Mouse (Mus musculus) Patski (cell line): ENCODE data around the gene Gm13271. TPM values are rescaled to one million over a fixed set of nuclear protein-coding genes. Genes with fewer than 3 reads are reported as not detected.
"Not testable (repeated sequence)": the region's sequence is repeated elsewhere in the genome, so short reads cannot be mapped to it uniquely, and the experiment has no call there.

Source experiments
- ATAC-seq: fragments of 100-300 bp; one replicate; pipeline ENCODE4 v1.8.0; 2021
- CTCF ChIA-PET: fragments of 350-600 bp; sonication (Branson Sonifier 250); formaldehyde crosslinking; loops from one replicate; lab custom pipeline; 2022; ENCODE audit warnings: inconsistent platforms; lab: Charles Lee
- POLR2A ChIA-PET: fragments of 350-600 bp; sonication (Branson Sonifier 250); formaldehyde crosslinking; loops from one replicate; lab custom pipeline; 2022; ENCODE audit warnings: antibody characterized with exemption, inconsistent platforms; lab: Charles Lee
- DNase-seq: peaks from one replicate; pipeline ENCODE4 v3.0.0-alpha.2; 2011; ENCODE audit warnings: low read depth, low spot score
- H3K27me3 ChIP-seq: fragments of 371-371 bp; one replicate; pipeline ENCODE4 v1.5.1; 2021
- CTCF ChIP-seq: fragments of 100-300 bp; IDR thresholded peaks from one replicate; pipeline ENCODE4 v1.5.1; 2021
- in situ Hi-C: fragments of 300-500 bp; cut with MboI; formaldehyde crosslinking; loops from 3 replicates; pipeline ENCODE4 v1.11.1; 2018; ENCODE audit warnings: low pct_unique_long_range_greater_than_20kb, mixed read lengths
- polyA plus RNA-seq: library from polyadenylated mRNA; unstranded; gene quantifications from one replicate; pipeline ENCODE4 v1.2.3, GENCODE M21; 2021

Gm13271 gene
- polyA plus RNA-seq, 1 experiment from 2014 or later = not detected

DNA sequence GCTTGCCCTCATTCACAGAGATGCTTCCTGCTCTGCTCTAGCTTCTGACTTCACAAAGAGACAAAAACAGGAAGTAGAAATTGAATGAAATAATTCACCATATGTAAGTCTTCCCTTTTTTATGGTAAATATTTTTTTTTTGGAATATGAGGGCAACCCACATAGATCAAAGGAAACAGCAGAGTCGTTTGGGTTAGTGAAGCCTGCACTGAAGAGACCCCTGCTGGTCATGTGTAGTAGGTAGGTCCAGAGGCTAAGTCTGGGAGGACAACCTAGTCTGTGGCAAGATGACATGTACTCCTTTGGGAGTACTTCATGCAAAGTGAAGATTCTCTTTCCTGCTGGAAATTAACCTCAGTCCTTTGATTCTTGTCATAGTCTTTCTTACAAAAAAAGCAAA is 27.3 kb upstream of the Gm13271 start:
- in situ Hi-C loops = loop anchor here (5.0 kb wide), 1 partner anchor 35 kb away; the partner anchor contains the start of gene Ifnab
- ChIA-PET POLR2A (interaction anchor here (0.6 kb wide), 1 partner anchor 199 kb away, joined by 4 read pairs; no protein-coding TSS in a partner anchor), CTCF (interaction anchor here (0.8 to 7.6 kb wide), 4 partner anchors 16 to 42 kb away, joined by 3 to 62 read pairs (median 6); no protein-coding TSS in a partner anchor)
- DNase-seq = no peak
- TF ChIP-seq CTCF = peak; percentile 41
- ATAC-seq = no peak
- no peaks in the 10 kb centered on the region for H3K27me3 ChIP-seq

DNA sequence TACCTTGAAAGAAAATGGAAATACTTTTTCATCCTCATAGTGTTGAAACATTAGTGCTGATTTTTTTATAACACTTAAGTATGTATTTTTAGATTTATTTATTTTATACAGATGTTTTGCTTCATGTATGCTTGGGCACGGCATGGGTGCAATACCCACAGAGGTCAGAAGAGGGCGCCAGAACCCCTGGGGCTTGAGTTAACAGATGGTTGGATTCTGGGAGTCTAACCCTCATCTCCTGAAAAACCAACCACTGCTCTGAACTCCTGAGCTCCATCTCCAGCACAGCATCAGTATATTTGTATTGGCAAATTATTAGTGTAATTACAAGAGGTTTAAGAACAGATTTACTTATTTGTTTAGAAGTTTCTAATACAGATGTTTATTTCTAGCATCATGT is 16.2 kb upstream of the Gm13271 start:
- peak; percentile 96 for TF ChIP-seq CTCF
- DNase-seq (no peak), ATAC-seq (no peak)
- ChIA-PET CTCF (interaction anchor here (0.8 to 2.8 kb wide), 8 partner anchors 9 to 97 kb away, joined by 3 to 21 read pairs (median 4); partner anchors contain the start of genes Gm26566 and Klhl9), POLR2A (no interaction called here)
- in situ Hi-C loops = no loop called here
- H3K27me3 ChIP-seq = peaks cover 3% of the 10 kb centered on the region

- POLR2A ChIA-PET = no interaction called here
These were observed 15.6 kb upstream of the Gm13271 start for GRCm38 (mm10) chr4:88739036-88739435.

DNA sequence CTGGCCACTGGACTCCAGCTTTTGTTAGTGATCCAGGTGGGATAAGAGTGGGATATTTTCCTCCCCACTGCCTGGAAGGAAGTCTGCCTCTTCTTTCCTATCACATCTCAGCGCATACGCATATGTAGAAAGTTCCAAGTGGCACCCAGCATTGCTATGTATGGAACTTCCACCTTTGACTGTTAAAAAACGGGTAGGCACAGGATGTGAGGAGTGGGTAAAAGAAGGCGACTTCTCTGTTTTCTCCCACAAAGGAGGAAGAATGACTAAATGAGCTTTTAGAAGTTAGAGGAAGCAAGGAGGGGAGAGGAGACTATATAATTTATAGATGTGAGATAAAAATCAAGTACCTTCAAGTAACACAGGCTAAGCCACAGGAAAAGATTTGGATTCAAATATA is 13.2 kb upstream of the Gm13271 start:
- peaks cover 3% of the 10 kb centered on the region for H3K27me3 ChIP-seq
- ChIA-PET CTCF (no interaction called here), POLR2A (no interaction called here)
- ATAC-seq (no peak), DNase-seq (no peak)
- TF ChIP-seq CTCF = no peak
- in situ Hi-C loops = no loop called here

More at GRCm38 (mm10) chr4:88739036-88739435, 15.6 kb upstream of the Gm13271 start:
- peaks cover 3% of the 10 kb centered on the region for H3K27me3 ChIP-seq
- ATAC-seq (no peak), DNase-seq (no peak)
- in situ Hi-C loops = no loop called here
- no peak for TF ChIP-seq CTCF
- CTCF ChIA-PET = interaction anchor here (0.8 to 2.8 kb wide), 8 partner anchors 8 to 98 kb away, joined by 3 to 21 read pairs (median 4); partner anchors contain the start of genes Gm26566 and Klhl9

GRCm38 (mm10) chr4:88742771-88743371 is 11.8 kb upstream of the Gm13271 start:
- ATAC-seq (no peak), DNase-seq (no peak)
- CTCF ChIA-PET = interaction anchor here (0.9 to 1.5 kb wide), 3 partner anchors 15 to 31 kb away, joined by 3 to 4 read pairs (median 4); no protein-coding TSS in a partner anchor
- no peak for TF ChIP-seq CTCF
- POLR2A ChIA-PET = no interaction called here
- in situ Hi-C loops = no loop called here
- no peaks in the 10 kb centered on the region for H3K27me3 ChIP-seq

DNA sequence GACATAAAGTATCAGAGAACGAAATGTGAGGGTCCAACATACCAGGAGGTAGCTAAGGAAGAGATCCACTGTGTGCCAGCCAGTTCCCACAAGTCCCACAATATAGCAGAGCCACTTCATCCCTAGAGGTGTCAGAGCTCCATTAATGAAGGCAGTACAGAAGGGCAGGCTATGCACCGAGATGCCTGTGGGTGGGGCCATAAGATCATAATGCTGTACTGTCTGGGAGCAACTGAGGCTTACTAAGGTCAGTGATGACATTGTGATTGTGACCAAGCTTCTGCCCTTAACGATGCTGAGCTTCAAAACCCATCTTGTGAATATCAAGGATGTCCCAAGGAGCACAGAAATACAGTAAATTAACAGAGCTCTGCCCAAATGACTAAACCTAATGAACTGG is 10.5 kb upstream of the Gm13271 start:
- no peak for TF ChIP-seq CTCF
- DNase-seq (no peak), ATAC-seq (no peak)
- in situ Hi-C loops = no loop called here
- H3K27me3 ChIP-seq = no peaks in the 10 kb centered on the region
- ChIA-PET CTCF (interaction anchor here (0.7 to 1.5 kb wide), 3 partner anchors 16 to 47 kb away, joined by 3 to 6 read pairs (median 3); no protein-coding TSS in a partner anchor), POLR2A (no interaction called here)

DNA sequence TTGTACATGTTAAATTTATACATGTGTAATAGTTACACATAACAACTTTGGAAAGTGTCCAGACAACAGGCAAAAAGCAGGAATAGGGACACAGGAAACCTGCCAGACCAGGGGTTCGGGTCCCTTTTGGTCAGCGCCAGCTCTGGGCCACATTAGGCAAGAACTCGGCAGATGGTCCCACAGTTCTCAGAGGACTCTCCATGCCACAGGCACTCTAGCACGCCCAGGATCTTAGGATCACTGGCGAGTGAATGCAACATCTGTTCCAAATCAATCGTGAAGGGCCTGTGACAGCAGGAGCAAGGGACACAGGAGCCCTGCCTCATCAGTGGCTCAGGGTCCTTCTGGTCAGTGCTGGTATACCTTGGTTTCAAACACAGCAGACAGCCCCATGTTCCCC is 4.7 kb upstream of the Gm13271 start:
- no peak for TF ChIP-seq CTCF
- in situ Hi-C loops = loop anchor here (25.0 kb wide), 3 partner anchors 112 to 387 kb away; partner anchors contain the start of genes Ifna1 and Mtap
- no peaks in the 10 kb centered on the region for H3K27me3 ChIP-seq
- no peak for ATAC-seq
- ChIA-PET CTCF (no interaction called here), POLR2A (interaction anchor here (0.7 kb wide), 1 partner anchor 1570 kb away, joined by 3 read pairs; no protein-coding TSS in a partner anchor)
- DNase-seq = no peak

DNA sequence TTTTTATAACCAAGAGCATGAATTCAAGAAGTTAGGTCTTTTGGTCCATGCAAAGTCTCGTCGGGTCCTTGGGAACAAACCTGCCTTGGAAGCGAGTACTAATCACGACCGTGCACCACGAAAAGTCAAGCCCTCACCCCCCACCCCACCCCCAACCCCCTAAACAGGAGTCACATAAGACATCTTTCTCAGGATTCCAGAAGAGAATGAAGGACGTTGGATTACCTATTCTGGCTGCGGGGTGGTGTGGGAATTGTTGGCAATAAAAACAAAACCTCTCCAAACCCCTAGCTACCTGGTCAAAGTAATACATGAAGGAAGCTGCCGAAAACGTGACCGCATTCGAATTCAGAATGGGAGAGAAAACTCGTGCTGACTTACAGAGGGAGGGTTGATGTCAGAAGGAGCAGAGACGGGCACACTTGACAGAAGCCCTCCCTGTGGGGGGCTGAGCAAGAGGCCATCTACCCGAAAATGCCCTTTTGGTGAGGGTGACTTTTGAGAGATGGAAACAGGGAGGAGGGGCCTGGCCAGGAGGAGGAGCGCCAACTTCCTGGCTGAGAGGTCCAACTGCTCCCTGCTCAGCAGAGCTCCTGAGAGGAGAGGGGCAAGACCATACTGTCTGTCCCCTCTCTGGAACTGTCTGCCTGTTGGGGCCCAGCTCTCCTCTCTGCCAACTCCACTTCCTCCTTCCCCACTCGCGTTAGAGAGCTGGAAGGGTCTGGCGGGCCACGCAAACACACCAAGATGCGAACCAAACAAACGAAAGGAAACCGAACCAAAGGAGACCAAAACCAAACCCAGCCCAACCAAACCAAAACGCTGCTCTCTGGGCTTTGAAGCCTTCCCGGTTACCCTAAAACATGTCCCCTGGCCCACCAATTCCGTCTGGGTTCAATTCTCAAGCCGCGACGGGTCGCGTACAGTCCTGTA is 2.2 kb downstream of the Gm13271 start:
- in situ Hi-C loops = loop anchor here (25.0 kb wide), 3 partner anchors 105 to 380 kb away; partner anchors contain the start of genes Ifna1 and Mtap
- DNase-seq = peak; percentile 77
- H3K27me3 ChIP-seq = not testable (repeated sequence)
- CTCF ChIA-PET = interaction anchor here (0.6 to 2.6 kb wide), 14 partner anchors 10 to 661 kb away, joined by 3 to 23 read pairs (median 4); no protein-coding TSS in a partner anchor
- ATAC-seq = peak; percentile 0
- POLR2A ChIA-PET = interaction anchor here (1.5 kb wide), 1 partner anchor 111 kb away, joined by 3 read pairs; no protein-coding TSS in a partner anchor

DNA sequence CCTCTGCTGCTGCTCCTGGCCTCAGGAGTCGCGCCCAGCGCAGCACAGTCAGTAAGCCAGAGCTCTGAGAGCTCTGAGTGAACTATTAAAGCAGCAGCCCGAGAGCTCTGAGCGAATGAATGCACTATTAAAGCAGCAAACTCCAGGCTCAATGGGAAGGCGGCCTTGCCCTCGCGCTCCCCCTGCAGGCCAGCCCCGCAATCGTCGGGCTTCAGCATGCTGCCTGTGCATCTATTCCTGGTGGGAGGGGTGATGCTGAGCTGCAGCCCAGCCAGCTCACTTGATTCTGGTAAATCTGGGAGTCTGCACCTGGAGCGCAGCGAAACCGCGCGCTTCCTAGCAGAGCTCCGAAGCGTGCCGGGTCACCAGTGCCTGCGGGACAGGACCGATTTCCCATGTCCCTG is 3.0 kb downstream of the Gm13271 start:
- in situ Hi-C loops = loop anchor here (25.0 kb wide), 3 partner anchors 105 to 380 kb away; partner anchors contain the start of genes Ifna1 and Mtap
- peak; percentile 100 for DNase-seq

GRCm38 (mm10) chr4:88758751-88759150 is 4.1 kb downstream of the Gm13271 start:
- CTCF ChIA-PET, DNase-seq, ATAC-seq, H3K27me3 ChIP-seq, POLR2A ChIA-PET: not testable (repeated sequence)
- in situ Hi-C loops = loop anchor here (25.0 kb wide), 3 partner anchors 104 to 379 kb away; partner anchors contain the start of genes Ifna1 and Mtap

More for the DNA sequence above, 3.0 kb downstream of the Gm13271 start:
- POLR2A ChIA-PET, H3K27me3 ChIP-seq: not testable (repeated sequence)
- peak; percentile 100 for ATAC-seq
- CTCF ChIA-PET = interaction anchor here (0.7 to 2.6 kb wide), 14 partner anchors 11 to 662 kb away, joined by 3 to 23 read pairs (median 3); no protein-coding TSS in a partner anchor

DNA sequence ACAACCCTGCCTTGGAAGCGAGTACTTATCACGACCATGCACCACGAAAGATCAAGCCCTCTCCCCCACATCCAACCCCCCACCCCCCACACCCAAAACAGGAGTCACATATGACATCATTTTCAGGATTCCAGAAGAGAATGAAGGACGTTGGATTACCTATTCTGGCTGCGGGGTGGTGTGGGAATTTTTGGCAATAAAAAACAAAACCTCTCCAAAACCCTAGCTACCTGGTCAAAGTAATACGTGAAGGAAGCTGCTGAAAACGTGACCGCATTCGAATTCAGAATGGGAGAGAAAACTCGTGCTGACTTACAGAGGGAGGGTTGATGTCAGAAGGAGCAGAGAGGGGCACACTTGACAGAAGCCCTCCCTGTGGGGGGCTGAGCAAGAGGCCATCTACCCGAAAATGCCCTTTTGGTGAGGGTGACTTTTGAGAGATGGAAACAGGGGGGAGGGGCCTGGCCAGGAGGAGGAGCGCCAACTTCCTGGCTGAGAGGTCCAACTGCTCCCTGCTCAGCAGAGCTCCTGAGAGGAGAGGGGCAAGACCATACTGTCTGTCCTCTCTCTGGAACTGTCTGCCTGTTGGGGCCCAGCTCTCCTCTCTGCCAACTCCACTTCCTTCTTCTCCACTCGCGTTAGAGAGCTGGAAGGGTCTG is 5.1 kb downstream of the Gm13271 start, which contains the start of gene Gm13283:
Gm13283 (plus strand) TSS at position 510 of the 659 bp plus-strand sequence.
- CTCF ChIA-PET, H3K27me3 ChIP-seq, POLR2A ChIA-PET, DNase-seq, ATAC-seq: not testable (repeated sequence)
- in situ Hi-C loops = loop anchor here (25.0 kb wide), 3 partner anchors 103 to 378 kb away; partner anchors contain the start of genes Ifna1 and Mtap

DNA sequence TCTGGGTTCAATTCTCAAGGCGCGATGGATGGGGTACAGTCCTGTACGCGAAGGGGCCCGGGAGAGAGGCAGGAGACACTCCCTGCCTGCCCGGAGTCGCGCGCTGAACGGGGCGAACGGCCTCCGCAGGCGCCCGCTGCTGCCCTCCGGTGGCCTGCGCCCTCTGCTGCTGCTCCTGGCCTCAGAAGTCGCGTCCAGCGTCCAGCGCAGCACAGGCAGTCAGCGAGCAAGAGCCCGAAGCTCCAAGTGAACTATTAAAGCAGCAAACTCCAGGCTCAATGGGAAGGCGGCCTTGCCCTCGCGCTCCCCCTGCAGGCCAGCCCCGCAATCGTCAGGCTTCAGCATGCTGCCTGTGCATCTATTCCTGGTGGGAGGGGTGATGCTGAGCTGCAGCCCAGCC is 5.8 kb downstream of the Gm13271 start:
- DNase-seq, ATAC-seq, POLR2A ChIA-PET, CTCF ChIA-PET, H3K27me3 ChIP-seq: not testable (repeated sequence)
- in situ Hi-C loops = loop anchor here (25.0 kb wide), 3 partner anchors 102 to 377 kb away; partner anchors contain the start of genes Ifna1 and Mtap

GRCm38 (mm10) chr4:88761776-88762175 is 7.1 kb downstream of the Gm13271 start:
- CTCF ChIA-PET, ATAC-seq, DNase-seq, POLR2A ChIA-PET, H3K27me3 ChIP-seq: not testable (repeated sequence)
- in situ Hi-C loops = loop anchor here (25.0 kb wide), 3 partner anchors 101 to 376 kb away; partner anchors contain the start of genes Ifna1 and Mtap
